Mouse (Mus musculus): ENCODE measurements around the gene Kctd5. TPM values are rescaled to one million over a fixed set of nuclear protein-coding genes. Genes with fewer than 3 reads are reported as not detected.

Gene Kctd5
- polyA plus RNA-seq, 1 experiment from 2014 or later = 52.8 TPM

- H3K9ac ChIP-seq (ENCODE audit: low read length) = no peak overlapping the region
- ATAC-seq (replicated peaks; ENCODE audit: low FRiP score, low TSS enrichment, low read depth) = no peak
- no peaks in the 10 kb centered on the region for H3K9me3 ChIP-seq (ENCODE audit: control insufficient read depth, low read length)
- no peaks in the 10 kb centered on the region for H3K4me1 ChIP-seq (replicated peaks; ENCODE audit: control insufficient read depth, insufficient read depth, low read length)
- no peaks in the 10 kb centered on the region for H3K27me3 ChIP-seq (replicated peaks; ENCODE audit: control insufficient read depth, insufficient read depth, low read length)
- H3K4me2 ChIP-seq (ENCODE audit: low read length) = no peak overlapping the region
- WGBS = 67% methylated on average over 7 of the region's 7 CpGs
- H3K36me3 ChIP-seq (ENCODE audit: control insufficient read depth, insufficient read depth, low read length) = no peaks in the 10 kb centered on the region
- no peak overlapping the region for H3K27ac ChIP-seq (ENCODE audit: low read depth)
- DNase-seq (ENCODE audit: low spot score) = no peak
- H3K4me3 ChIP-seq (ENCODE audit: low read depth, low read length) = no peak overlapping the region
Measured at GRCm38 (mm10) chr17:24029477-24029876, 43.8 kb downstream of the Kctd5 start.

DNA sequence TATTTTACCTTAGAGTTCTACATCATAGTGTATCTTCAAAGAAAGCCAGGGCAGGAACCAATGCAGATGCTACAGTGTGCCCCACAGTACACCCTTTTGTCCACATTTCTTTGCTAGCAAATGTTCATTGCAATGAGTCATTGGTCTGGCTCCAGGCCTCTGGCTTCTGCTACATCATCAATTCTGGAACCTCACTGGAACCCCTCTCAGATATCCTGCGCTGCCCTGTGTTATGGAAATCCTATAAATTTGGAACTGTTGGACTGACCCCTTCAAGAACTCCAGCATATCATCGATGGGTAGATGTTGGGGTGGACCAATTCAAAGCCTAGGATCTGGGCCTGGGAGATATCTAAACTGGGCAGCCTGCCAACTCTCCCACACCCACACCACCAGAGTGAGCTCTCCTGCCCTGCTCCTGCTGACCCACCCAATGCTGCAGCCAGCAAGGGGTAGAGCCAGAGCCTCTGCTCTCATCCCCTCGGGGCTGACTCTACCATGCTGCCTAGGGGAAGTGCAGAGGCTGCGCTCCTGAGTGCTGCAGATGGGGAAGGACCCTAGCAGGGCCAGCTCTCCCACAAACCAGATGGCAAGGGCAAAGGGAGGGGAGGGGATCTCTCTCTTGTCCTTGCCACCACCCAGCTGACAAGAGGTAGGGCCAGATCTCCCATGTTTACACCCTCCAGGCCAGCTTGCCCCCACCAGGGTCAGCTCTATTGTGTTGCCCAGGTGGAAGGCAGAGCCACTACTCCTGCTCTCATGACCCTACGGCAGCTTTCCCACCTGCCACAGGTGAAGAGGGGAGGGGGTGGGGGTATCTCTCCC is 51.7 kb downstream of the Kctd5 start:
- Histone ChIP-seq H3K36me3 (ENCODE audit: control insufficient read depth, insufficient read depth, low read length) (no peaks in the 10 kb centered on the region), H3K4me3 (ENCODE audit: low read depth, low read length) (no peak overlapping the region), H3K4me1 (replicated peaks; ENCODE audit: control insufficient read depth, insufficient read depth, low read length) (peaks cover 18% of the 10 kb centered on the region), H3K4me2 (ENCODE audit: low read length) (0 out of 2 replicates have a peak overlapping the region, but pooled peaks have one; percentile 11), H3K27me3 (replicated peaks; ENCODE audit: control insufficient read depth, insufficient read depth, low read length) (no peaks in the 10 kb centered on the region), H3K9ac (ENCODE audit: low read length) (no peak overlapping the region), H3K9me3 (ENCODE audit: control insufficient read depth, low read length) (0 out of 2 replicates have a peak, but pooled peaks cover under 1% of the 10 kb centered on the region), H3K27ac (ENCODE audit: low read depth) (peak overlapping the region; percentile 81)
- ATAC-seq (replicated peaks; ENCODE audit: low FRiP score, low TSS enrichment, low read depth) (peak; percentile 77), DNase-seq (ENCODE audit: low spot score) (no peak)
- WGBS = 47% methylated on average over 5 of the region's 5 CpGs

DNA sequence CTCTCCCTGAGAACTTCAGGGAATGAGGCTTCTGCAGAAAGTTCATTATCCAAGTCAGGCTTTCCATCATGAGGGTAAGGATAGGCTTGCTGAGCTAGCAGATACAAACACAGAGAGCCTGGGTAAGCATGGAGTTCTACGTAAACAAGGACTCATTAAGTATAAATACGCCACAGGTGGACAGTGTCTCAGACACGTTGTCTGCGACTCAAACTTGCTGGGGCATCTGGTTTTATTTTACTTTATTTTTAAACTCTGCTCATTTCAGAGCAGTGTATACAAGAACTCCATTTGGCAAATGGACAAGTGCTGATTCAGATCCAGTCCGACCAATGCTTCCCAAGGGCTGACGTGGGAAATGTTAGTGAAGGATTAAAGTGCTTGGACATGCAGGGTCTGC is 52.6 kb downstream of the Kctd5 start:
- H3K4me2 ChIP-seq (ENCODE audit: low read length) = 0 out of 2 replicates have a peak overlapping the region, but pooled peaks have one; percentile 8
- peak; percentile 65 for ATAC-seq (replicated peaks; ENCODE audit: low FRiP score, low TSS enrichment, low read depth)

GRCm38 (mm10) chr17:24015727-24016126 is 57.6 kb downstream of the Kctd5 start:
- WGBS = 35% methylated on average over 14 of the region's 14 CpGs
- 0 out of 2 replicates have a peak, but pooled peaks cover 3% of the 10 kb centered on the region for H3K9me3 ChIP-seq (ENCODE audit: control insufficient read depth, low read length)
- H3K36me3 ChIP-seq (ENCODE audit: control insufficient read depth, insufficient read depth, low read length) = no peaks in the 10 kb centered on the region
- ATAC-seq (replicated peaks; ENCODE audit: low FRiP score, low TSS enrichment, low read depth) (no peak), DNase-seq (ENCODE audit: low spot score) (no peak)
- no peaks in the 10 kb centered on the region for H3K27me3 ChIP-seq (replicated peaks; ENCODE audit: control insufficient read depth, insufficient read depth, low read length)
- no peak overlapping the region for H3K4me2 ChIP-seq (ENCODE audit: low read length)
- H3K4me1 ChIP-seq (replicated peaks; ENCODE audit: control insufficient read depth, insufficient read depth, low read length) = peaks cover 6% of the 10 kb centered on the region; the same call in 1 of the 2 replicates
- no peak overlapping the region for H3K27ac ChIP-seq (ENCODE audit: low read depth)
- no peak overlapping the region for H3K9ac ChIP-seq (ENCODE audit: low read length)
- no peak overlapping the region for H3K4me3 ChIP-seq (ENCODE audit: low read depth, low read length)

More for the DNA sequence above, 52.6 kb downstream of the Kctd5 start:
- DNase-seq (ENCODE audit: low spot score) = no peak
- H3K9ac ChIP-seq (ENCODE audit: low read length) = no peak overlapping the region
- peak overlapping the region; percentile 81 for H3K27ac ChIP-seq (ENCODE audit: low read depth)
- H3K4me3 ChIP-seq (ENCODE audit: low read depth, low read length) = no peak overlapping the region
- H3K4me1 ChIP-seq (replicated peaks; ENCODE audit: control insufficient read depth, insufficient read depth, low read length) = peaks cover 18% of the 10 kb centered on the region
- WGBS = 38% methylated on average over 6 of the region's 6 CpGs
- no peaks in the 10 kb centered on the region for H3K36me3 ChIP-seq (ENCODE audit: control insufficient read depth, insufficient read depth, low read length)
- H3K9me3 ChIP-seq (ENCODE audit: control insufficient read depth, low read length) = 0 out of 2 replicates have a peak, but pooled peaks cover 3% of the 10 kb centered on the region
- no peaks in the 10 kb centered on the region for H3K27me3 ChIP-seq (replicated peaks; ENCODE audit: control insufficient read depth, insufficient read depth, low read length)

DNA sequence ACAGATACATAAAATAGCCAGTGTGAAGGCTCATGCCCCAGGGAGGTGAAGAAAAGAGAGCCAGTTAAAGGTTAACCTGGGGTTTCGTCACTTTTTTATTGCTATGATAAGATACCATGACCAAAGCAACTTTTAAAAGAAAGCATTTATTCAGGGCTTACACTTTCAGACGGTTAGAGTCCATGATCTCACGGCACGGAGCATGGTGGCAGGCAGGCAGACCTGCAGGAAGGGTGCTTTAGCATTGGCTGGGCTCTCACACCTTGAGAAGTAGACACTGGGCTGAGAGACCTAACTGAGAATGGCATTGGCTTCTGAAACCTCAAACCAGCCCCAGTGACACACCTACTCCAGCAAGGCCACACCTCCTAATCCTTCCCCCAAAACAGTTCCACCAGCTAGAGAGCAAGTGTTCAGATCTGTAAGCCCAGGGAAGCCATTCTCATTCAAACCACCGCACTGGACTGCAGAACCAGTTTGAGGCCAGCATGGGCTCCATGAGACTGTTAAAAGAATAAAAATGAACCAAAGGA is 58.8 kb downstream of the Kctd5 start:
- 80% methylated on average over 5 of the region's 5 CpGs for WGBS
- H3K4me3 ChIP-seq (ENCODE audit: low read depth, low read length) = no peak overlapping the region
- no peaks in the 10 kb centered on the region for H3K36me3 ChIP-seq (ENCODE audit: control insufficient read depth, insufficient read depth, low read length)
- ATAC-seq (replicated peaks; ENCODE audit: low FRiP score, low TSS enrichment, low read depth) = peak; percentile 66
- 0 out of 2 replicates have a peak, but pooled peaks cover 3% of the 10 kb centered on the region for H3K9me3 ChIP-seq (ENCODE audit: control insufficient read depth, low read length)
- H3K27ac ChIP-seq (ENCODE audit: low read depth) = no peak overlapping the region; the same call in 1 of the 2 replicates
- no peak for DNase-seq (ENCODE audit: low spot score)
- H3K4me2 ChIP-seq (ENCODE audit: low read length) = no peak overlapping the region
- no peak overlapping the region for H3K9ac ChIP-seq (ENCODE audit: low read length)
- H3K27me3 ChIP-seq (replicated peaks; ENCODE audit: control insufficient read depth, insufficient read depth, low read length) = no peaks in the 10 kb centered on the region
- H3K4me1 ChIP-seq (replicated peaks; ENCODE audit: control insufficient read depth, insufficient read depth, low read length) = no peaks in the 10 kb centered on the region

- 0 out of 2 replicates have a peak, but pooled peaks cover 3% of the 10 kb centered on the region for H3K9me3 ChIP-seq (ENCODE audit: control insufficient read depth, low read length)
Measured at GRCm38 (mm10) chr17:24012921-24013320, 60.4 kb downstream of the Kctd5 start.

GRCm38 (mm10) chr17:24009617-24010016 is 63.7 kb downstream of the Kctd5 start:
- DNase-seq (ENCODE audit: low spot score) (no peak), ATAC-seq (replicated peaks; ENCODE audit: low FRiP score, low TSS enrichment, low read depth) (no peak)
- H3K27me3 ChIP-seq (replicated peaks; ENCODE audit: control insufficient read depth, insufficient read depth, low read length) = no peaks in the 10 kb centered on the region
- no peaks in the 10 kb centered on the region for H3K4me1 ChIP-seq (replicated peaks; ENCODE audit: control insufficient read depth, insufficient read depth, low read length)
- H3K9me3 ChIP-seq (ENCODE audit: control insufficient read depth, low read length) = no peaks in the 10 kb centered on the region
- H3K9ac ChIP-seq (ENCODE audit: low read length) = no peak overlapping the region
- no peaks in the 10 kb centered on the region for H3K36me3 ChIP-seq (ENCODE audit: control insufficient read depth, insufficient read depth, low read length)
- H3K4me3 ChIP-seq (ENCODE audit: low read depth, low read length) = no peak overlapping the region
- H3K4me2 ChIP-seq (ENCODE audit: low read length) = no peak overlapping the region
- no peak overlapping the region for H3K27ac ChIP-seq (ENCODE audit: low read depth)
- WGBS = 58% methylated on average over 5 of the region's 5 CpGs

More at GRCm38 (mm10) chr17:24012921-24013320, 60.4 kb downstream of the Kctd5 start:
- H3K4me1 ChIP-seq (replicated peaks; ENCODE audit: control insufficient read depth, insufficient read depth, low read length) = no peaks in the 10 kb centered on the region
- no peaks in the 10 kb centered on the region for H3K27me3 ChIP-seq (replicated peaks; ENCODE audit: control insufficient read depth, insufficient read depth, low read length)
- no peak for ATAC-seq (replicated peaks; ENCODE audit: low FRiP score, low TSS enrichment, low read depth)
- no peaks in the 10 kb centered on the region for H3K36me3 ChIP-seq (ENCODE audit: control insufficient read depth, insufficient read depth, low read length)
- no peak for DNase-seq (ENCODE audit: low spot score)
- no peak overlapping the region for H3K9ac ChIP-seq (ENCODE audit: low read length)
- no peak overlapping the region for H3K4me2 ChIP-seq (ENCODE audit: low read length)
- H3K4me3 ChIP-seq (ENCODE audit: low read depth, low read length) = no peak overlapping the region
- H3K27ac ChIP-seq (ENCODE audit: low read depth) = no peak overlapping the region
- WGBS = 78% methylated on average over 2 of the region's 2 CpGs

DNA sequence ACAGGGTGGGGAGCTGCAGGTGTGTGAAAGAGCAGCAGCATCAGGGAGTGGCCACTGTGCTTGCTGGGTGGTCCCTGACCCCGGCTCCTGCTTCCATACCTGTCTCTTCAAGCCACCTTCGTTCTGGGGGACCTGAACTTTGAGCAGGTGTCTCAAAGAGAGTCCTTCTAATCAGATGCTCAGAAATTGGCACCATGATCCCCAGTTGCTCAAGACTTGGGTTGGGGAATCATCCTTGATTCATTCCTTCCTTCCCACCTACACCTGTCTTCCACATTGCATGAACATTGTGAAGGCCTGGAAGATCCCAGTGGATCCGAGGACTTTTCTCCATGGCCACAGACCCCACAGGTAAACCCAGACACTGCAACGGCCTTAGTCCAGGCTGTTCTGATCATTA is 65.2 kb downstream of the Kctd5 start:
- ATAC-seq (replicated peaks; ENCODE audit: low FRiP score, low TSS enrichment, low read depth) = no peak
- H3K27me3 ChIP-seq (replicated peaks; ENCODE audit: control insufficient read depth, insufficient read depth, low read length) = no peaks in the 10 kb centered on the region
- H3K4me2 ChIP-seq (ENCODE audit: low read length) = no peak overlapping the region
- no peak overlapping the region for H3K27ac ChIP-seq (ENCODE audit: low read depth)
- no peak overlapping the region for H3K4me3 ChIP-seq (ENCODE audit: low read depth, low read length)
- no peak for DNase-seq (ENCODE audit: low spot score)
- H3K9me3 ChIP-seq (ENCODE audit: control insufficient read depth, low read length) = no peaks in the 10 kb centered on the region
- H3K9ac ChIP-seq (ENCODE audit: low read length) = no peak overlapping the region
- H3K4me1 ChIP-seq (replicated peaks; ENCODE audit: control insufficient read depth, insufficient read depth, low read length) = no peaks in the 10 kb centered on the region
- H3K36me3 ChIP-seq (ENCODE audit: control insufficient read depth, insufficient read depth, low read length) = no peaks in the 10 kb centered on the region
- WGBS = 72% methylated on average over 4 of the region's 4 CpGs

All from intestine, embryonic 14.5 days (tissue).